Mouse (Mus musculus): ENCODE data around the gene Olfr1284. TPM values are rescaled to one million over a fixed set of nuclear protein-coding genes. Genes with fewer than 3 reads are reported as not detected.
"Not testable (repeated sequence)": the region's sequence is repeated elsewhere in the genome, so short reads cannot be mapped to it uniquely, and the experiment has no call there.

Olfr1284 gene
- polyA plus RNA-seq (2015; fragmentation: Nextera tagmentation; extraction: Ambion mirVana) = not detected in 2 replicates

- WGBS = 85% methylated on average over 1 of the region's 1 CpGs
- no peak for ATAC-seq (ENCODE audit: borderline replicate concordance, extremely low read depth, low FRiP score, low TSS enrichment)
- Histone ChIP-seq H3K4me2 (no peak within 1 kb of the TSS), H3K9me3 (no peaks in the 10 kb centered on the region), H3K4me1 (no peaks in the 10 kb centered on the region), H3K27ac (no peak within 1 kb of the TSS), H3K9ac (no peak within 1 kb of the TSS), H3K27me3 (no peaks in the 10 kb centered on the region), H3K4me3 (no peak within 1 kb of the TSS), H3K36me3 (no peaks in the 10 kb centered on the region)
Observed at GRCm38 (mm10) chr2:111375222-111375621, at the start of gene Olfr1284. TSS of gene Olfr1284 (plus strand) at chr2:111375522.

- Histone ChIP-seq H3K9ac (no peak within 1 kb of the TSS), H3K4me3 (no peak within 1 kb of the TSS), H3K4me2 (no peak within 1 kb of the TSS), H3K27ac (no peak within 1 kb of the TSS), H3K27me3 (no peaks in the 10 kb centered on the region), H3K4me1 (no peaks in the 10 kb centered on the region), H3K36me3 (no peaks in the 10 kb centered on the region), H3K9me3 (no peaks in the 10 kb centered on the region)
- 67% methylated on average over 2 of the region's 2 CpGs for WGBS
- ATAC-seq (ENCODE audit: borderline replicate concordance, extremely low read depth, low FRiP score, low TSS enrichment) = no peak
Observed at GRCm38 (mm10) chr2:111326220-111326619, 49.1 kb upstream of the Olfr1284 start, which contains the start of gene Olfr1281. TSS of gene Olfr1281 (plus strand) at chr2:111326520.

GRCm38 (mm10) chr2:111333721-111334120 is 41.6 kb upstream of the Olfr1284 start:
- ATAC-seq (ENCODE audit: borderline replicate concordance, extremely low read depth, low FRiP score, low TSS enrichment); H3K36me3 ChIP-seq; H3K9ac ChIP-seq; H3K4me3 ChIP-seq; H3K27me3 ChIP-seq; H3K27ac ChIP-seq; H3K4me2 ChIP-seq; H3K9me3 ChIP-seq; H3K4me1 ChIP-seq: not testable (repeated sequence)
- WGBS = 80% methylated on average over 5 of the region's 5 CpGs

GRCm38 (mm10) chr2:111335976-111336375 is 39.3 kb upstream of the Olfr1284 start, which contains the start of gene Olfr1282:
TSS of gene Olfr1282 (minus strand) at chr2:111336076.
- Histone ChIP-seq H3K9me3 (no peaks in the 10 kb centered on the region), H3K4me1 (no peaks in the 10 kb centered on the region), H3K4me3 (no peak within 1 kb of the TSS), H3K27ac (no peak within 1 kb of the TSS), H3K4me2 (no peak within 1 kb of the TSS), H3K9ac (no peak within 1 kb of the TSS), H3K27me3 (no peaks in the 10 kb centered on the region), H3K36me3 (no peaks in the 10 kb centered on the region)
- WGBS = 67% methylated on average over 2 of the region's 2 CpGs
- ATAC-seq (ENCODE audit: borderline replicate concordance, extremely low read depth, low FRiP score, low TSS enrichment) = no peak

GRCm38 (mm10) chr2:111366490-111366889 is 8.8 kb upstream of the Olfr1284 start, which contains the start of gene Olfr1283:
TSS of gene Olfr1283 (plus strand) at chr2:111366790.
- Histone ChIP-seq H3K36me3 (no peaks in the 10 kb centered on the region), H3K4me2 (no peak within 1 kb of the TSS), H3K27me3 (no peaks in the 10 kb centered on the region), H3K27ac (no peak within 1 kb of the TSS), H3K9me3 (no peaks in the 10 kb centered on the region), H3K4me1 (no peaks in the 10 kb centered on the region), H3K9ac (no peak within 1 kb of the TSS), H3K4me3 (no peak within 1 kb of the TSS)
- no peak for ATAC-seq (ENCODE audit: borderline replicate concordance, extremely low read depth, low FRiP score, low TSS enrichment)
- 64% methylated on average over 2 of the region's 2 CpGs for WGBS

GRCm38 (mm10) chr2:111422931-111423330 is 47.6 kb downstream of the Olfr1284 start, which contains the start of gene Olfr1286:
TSS of gene Olfr1286 (minus strand) at chr2:111423115.
- Histone ChIP-seq H3K4me1 (no peaks in the 10 kb centered on the region), H3K4me2 (no peak within 1 kb of the TSS), H3K36me3 (no peaks in the 10 kb centered on the region), H3K27me3 (no peaks in the 10 kb centered on the region), H3K9ac (no peak within 1 kb of the TSS), H3K9me3 (no peaks in the 10 kb centered on the region), H3K4me3 (no peak within 1 kb of the TSS), H3K27ac (no peak within 1 kb of the TSS)
- ATAC-seq (ENCODE audit: borderline replicate concordance, extremely low read depth, low FRiP score, low TSS enrichment) = no peak
- 48% methylated on average over 1 of the region's 1 CpGs for WGBS

Other genes starting within 250 kb of the Olfr1284 start
- not detected in 2 replicates for gene Gm15130, start 222.6 kb upstream of the Olfr1284 start, polyA plus RNA-seq (2015; fragmentation: Nextera tagmentation; extraction: Ambion mirVana)
- gene 4930430A15Rik, start 145.9 kb upstream of the Olfr1284 start, polyA plus RNA-seq (2015; fragmentation: Nextera tagmentation; extraction: Ambion mirVana) = not detected in 2 replicates
- gene Olfr1275, start 140.2 kb upstream of the Olfr1284 start, polyA plus RNA-seq (2015; fragmentation: Nextera tagmentation; extraction: Ambion mirVana) = not detected in 2 replicates
- not detected in 2 replicates for gene Olfr1276, start 121.0 kb upstream of the Olfr1284 start, polyA plus RNA-seq (2015; fragmentation: Nextera tagmentation; extraction: Ambion mirVana)
- not detected in 2 replicates for gene Olfr1277, start 101.4 kb upstream of the Olfr1284 start, polyA plus RNA-seq (2015; fragmentation: Nextera tagmentation; extraction: Ambion mirVana)
- gene Olfr1278, start 85.4 kb upstream of the Olfr1284 start, polyA plus RNA-seq (2015; fragmentation: Nextera tagmentation; extraction: Ambion mirVana) = not detected in 2 replicates
- not detected in 2 replicates for gene Olfr1279, start 74.9 kb upstream of the Olfr1284 start, polyA plus RNA-seq (2015; fragmentation: Nextera tagmentation; extraction: Ambion mirVana)
- not detected in 2 replicates for gene Olfr1280, start 61.5 kb upstream of the Olfr1284 start, polyA plus RNA-seq (2015; fragmentation: Nextera tagmentation; extraction: Ambion mirVana)
- gene Olfr1281, start 49.0 kb upstream of the Olfr1284 start, polyA plus RNA-seq (2015; fragmentation: Nextera tagmentation; extraction: Ambion mirVana) = not detected in 2 replicates
- gene Olfr1282, start 39.4 kb upstream of the Olfr1284 start, polyA plus RNA-seq (2015; fragmentation: Nextera tagmentation; extraction: Ambion mirVana) = not detected in 2 replicates
- gene Olfr1283, start 8.7 kb upstream of the Olfr1284 start, polyA plus RNA-seq (2015; fragmentation: Nextera tagmentation; extraction: Ambion mirVana) = not detected in 2 replicates
- not detected in 2 replicates for gene Olfr1286, start 47.6 kb downstream of the Olfr1284 start, polyA plus RNA-seq (2015; fragmentation: Nextera tagmentation; extraction: Ambion mirVana)
- not detected in 2 replicates for gene Olfr1287, start 73.6 kb downstream of the Olfr1284 start, polyA plus RNA-seq (2015; fragmentation: Nextera tagmentation; extraction: Ambion mirVana)
- not detected in 2 replicates for gene Olfr1288, start 98.6 kb downstream of the Olfr1284 start, polyA plus RNA-seq (2015; fragmentation: Nextera tagmentation; extraction: Ambion mirVana)
- gene Olfr1289, start 105.3 kb downstream of the Olfr1284 start, polyA plus RNA-seq (2015; fragmentation: Nextera tagmentation; extraction: Ambion mirVana) = not detected in 2 replicates
- gene Olfr1290, start 118.3 kb downstream of the Olfr1284 start, polyA plus RNA-seq (2015; fragmentation: Nextera tagmentation; extraction: Ambion mirVana) = not detected in 2 replicates
- not detected in 2 replicates for gene Olfr1291-ps1, start 121.7 kb downstream of the Olfr1284 start, polyA plus RNA-seq (2015; fragmentation: Nextera tagmentation; extraction: Ambion mirVana)
- not detected in 2 replicates for gene Olfr1293-ps, start 149.7 kb downstream of the Olfr1284 start, polyA plus RNA-seq (2015; fragmentation: Nextera tagmentation; extraction: Ambion mirVana)
- not detected in 2 replicates for gene Olfr1294, start 164.8 kb downstream of the Olfr1284 start, polyA plus RNA-seq (2015; fragmentation: Nextera tagmentation; extraction: Ambion mirVana)
- gene Olfr1295, start 194.2 kb downstream of the Olfr1284 start, polyA plus RNA-seq (2015; fragmentation: Nextera tagmentation; extraction: Ambion mirVana) = not detected in 2 replicates